Mouse (Mus musculus) embryo, embryonic 9.5 days (tissue): ENCODE data around the gene Fhad1.

Source experiments
- DNase-seq: peaks from one replicate; pipeline ENCODE4 v3.0.0-alpha.2; 2017; ENCODE audit errors: extremely low spot score

The Fhad1 gene

DNA sequence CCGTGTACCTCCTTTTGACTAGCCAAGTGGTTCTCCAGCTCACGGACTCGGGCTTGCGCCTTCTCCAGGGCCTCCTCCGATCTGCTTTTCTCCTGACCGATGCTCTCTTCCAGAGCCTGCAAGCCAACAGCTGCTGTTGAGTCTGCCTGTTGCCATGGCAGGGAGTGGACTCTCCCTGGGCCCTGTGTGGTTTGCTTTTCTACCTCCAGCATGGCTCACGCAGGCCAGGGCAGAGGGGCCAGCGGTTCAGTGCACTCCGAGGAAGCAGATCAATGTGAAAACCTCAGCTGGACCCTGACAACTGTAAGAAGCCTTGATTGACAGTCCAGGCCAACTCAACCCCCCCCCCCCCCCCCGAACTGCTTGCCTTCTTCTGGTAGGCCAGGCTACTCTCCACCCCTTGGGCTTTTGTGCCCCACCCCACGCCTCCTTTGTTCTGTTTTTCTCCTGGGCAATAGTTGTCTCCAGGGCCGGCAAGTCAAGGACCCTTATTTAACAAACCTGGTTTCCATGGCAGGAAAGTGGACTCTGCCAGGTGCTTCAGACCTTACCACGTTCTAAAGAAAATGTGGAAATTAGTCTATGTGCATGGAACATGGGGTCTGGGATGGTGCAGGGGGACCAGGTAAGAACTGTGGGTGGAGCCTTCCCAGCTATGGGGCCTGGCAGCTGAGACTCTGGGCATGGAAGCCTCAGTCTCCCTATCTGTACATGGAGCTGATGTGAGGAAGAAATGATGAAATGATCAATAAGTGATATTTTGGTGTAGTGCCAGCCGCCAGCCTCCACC, 81.9 kb downstream of the Fhad1 start:
- no peak for DNase-seq

DNA sequence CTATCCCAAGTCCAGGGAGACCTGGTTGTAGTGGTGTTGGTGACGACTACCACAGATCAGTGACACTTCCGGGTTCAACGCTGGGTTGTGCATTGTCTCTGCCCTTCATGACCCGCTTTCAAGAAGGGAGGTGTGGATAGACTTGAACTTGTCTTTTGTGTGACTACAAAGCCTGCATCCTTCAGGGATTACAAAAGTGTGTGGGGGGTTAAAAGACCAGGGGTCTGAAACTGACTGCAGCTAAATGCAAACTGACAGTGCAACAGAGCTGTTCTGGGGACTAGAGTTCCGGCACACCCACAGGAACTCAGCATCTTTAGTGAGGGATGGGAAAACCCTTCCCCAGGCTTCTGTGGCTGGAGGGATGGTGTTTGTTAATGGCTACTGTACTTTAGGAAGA, 83.4 kb downstream of the Fhad1 start:
- no peak for DNase-seq

DNA sequence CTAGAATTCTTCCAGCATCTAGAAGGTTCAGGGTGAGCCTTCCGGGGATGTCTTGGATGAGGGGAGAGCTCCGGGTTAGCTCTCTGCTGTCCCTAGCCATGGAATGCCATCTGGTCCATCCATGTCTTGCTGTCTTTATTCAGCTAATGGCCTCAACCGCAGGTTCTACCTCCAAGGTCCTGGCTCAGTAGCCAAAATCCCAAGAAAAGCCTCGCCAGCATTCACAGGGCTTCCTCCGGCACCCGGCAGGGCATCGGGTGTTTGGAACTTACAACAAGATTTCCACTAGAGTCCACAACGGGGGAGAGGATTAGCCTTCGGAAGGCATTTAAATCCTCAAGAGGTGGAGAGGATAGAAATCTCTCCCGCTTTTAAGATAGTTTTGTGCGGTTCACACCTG, 84.9 kb downstream of the Fhad1 start:
- DNase-seq = no peak

DNA sequence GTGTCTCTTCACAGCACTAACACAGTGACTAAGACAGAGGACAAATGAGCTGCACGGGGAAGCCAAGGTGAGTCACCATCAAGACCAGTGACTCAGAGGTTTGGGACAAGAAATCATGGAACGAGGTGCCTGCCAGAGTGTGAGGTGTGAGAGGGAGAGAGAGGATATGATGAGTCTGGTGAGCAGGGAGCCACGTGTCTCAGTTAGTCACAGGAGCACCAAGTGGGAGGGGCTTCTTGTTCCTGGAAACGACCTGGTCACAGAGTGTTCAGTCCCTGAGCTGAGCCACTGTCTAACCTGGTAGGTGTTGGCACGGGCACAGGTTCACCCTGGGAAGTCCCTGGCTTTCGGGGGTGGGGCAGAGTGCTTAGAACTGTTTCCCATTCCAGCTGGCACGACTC, 86.0 kb downstream of the Fhad1 start:
- DNase-seq = no peak

DNA sequence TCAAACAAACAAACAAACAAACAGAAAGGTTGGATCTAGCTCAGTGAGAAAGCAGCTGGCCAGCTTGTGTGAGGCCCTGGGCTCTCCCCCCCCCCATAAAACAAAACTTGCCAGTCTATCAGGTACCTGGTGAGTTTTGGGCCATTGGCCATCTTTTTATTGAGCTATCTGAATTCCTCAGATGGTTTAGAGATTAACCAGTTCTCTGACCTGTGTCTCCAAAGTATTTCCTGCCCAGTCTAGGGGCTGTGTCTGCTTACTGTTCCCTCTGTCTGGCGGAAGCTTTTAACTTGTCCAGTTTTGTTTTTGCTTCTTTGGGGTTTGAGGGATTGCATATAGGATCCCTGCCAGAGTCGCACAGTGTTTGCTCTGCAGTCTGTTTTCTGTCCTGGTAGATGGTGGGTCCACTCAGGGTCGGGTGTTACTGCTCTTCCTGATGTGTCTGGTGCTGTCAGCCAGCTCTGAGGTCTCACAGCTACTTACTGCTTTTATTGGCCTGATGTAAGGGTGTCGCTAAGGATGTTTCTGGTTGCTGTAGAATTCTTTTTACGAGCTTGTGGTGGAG, 89.0 kb downstream of the Fhad1 start:
- DNase-seq = no peak

DNA sequence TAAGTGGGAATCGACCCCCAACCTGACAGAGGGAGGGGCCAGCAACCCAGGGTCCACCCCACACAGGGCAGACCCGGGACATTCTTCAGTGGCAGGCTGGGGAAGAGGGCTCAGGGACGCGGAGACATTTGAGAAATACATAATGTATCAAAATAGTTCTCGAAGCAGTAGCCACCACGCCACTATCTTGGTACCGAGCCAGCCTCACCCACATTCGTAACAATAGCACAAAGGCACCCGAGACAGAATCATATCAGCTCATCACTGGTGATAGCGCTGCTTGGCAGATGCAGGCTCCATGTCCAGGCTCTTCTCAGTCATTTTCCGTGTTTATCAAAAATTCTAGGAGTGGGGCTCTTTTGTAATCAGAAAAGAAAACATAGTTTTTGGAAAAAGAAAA, 90.9 kb downstream of the Fhad1 start:
- DNase-seq = no peak

DNA sequence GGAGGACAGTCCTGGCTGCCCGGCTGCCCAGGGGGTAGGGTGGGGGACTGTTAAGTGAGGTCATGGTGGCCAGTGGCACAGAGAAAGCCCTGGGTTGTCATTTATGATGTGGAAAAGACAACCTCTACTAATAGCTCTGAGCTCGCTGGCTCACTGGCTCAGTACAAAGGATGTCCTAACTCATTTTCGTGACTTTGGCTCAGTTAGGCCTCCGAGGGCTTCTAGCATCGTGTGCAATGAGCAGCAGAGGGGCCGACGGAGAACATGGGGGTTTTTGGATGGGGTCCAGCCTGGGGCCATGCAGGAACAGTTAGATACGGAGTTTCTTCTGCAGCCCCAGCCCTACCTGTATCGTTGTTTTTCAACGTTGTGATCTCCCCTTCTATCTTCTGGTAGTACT, 94.5 kb downstream of the Fhad1 start:
- no peak for DNase-seq

DNA sequence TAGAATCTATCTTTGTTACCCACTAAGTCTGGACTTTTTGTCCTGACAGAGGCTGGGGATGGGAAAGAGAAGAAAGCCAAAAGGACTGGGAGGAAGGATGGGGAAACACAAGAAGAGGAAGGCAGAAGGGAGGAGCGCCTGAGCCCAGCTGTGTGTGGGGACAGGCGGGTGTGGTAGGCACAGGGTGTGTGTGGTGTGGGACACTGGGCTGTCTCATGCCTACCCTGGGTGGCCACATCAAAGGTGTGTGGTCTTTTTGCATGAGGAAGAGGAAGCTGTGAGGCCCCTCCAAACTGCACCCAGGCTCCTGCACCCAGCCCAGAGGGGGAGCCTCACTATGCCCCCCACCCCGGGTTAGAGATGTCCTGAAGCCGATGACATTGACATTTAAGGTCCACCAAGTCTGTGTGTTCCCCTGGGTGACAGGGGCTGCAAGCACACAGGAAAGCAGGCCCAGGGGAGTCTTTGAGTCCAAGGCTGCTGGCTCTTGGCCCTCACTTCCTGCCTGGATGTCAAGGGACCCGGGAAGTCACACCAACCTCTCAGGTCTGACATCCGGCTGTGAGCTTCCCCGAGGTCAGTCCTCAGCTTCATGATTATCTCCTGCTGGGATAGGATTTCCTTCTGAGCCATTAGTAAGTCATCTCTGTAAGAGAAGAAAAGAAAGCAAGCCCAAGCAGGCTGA, 97.0 kb downstream of the Fhad1 start:
- DNase-seq = no peak

DNA sequence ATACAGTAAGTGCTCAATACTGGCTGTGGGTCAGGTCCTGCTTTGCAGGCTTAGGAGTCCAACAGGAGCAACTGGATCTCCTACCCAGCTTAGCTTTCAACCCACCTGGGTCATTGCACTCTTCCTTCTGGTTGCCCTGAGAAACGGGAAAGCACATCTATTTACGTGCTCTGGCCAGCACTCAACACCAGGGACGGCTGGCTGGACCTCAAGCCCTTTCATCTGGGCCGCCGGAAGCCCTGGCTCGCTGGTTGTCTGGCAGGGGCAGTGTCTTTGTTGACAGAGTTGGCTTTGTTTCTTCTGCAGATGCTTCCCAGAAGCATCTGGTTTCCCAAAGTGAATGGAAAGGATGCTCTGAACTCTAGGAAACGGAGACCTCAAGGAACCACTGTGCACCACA, 100.8 kb downstream of the Fhad1 start:
- DNase-seq = peak; percentile 38

DNA sequence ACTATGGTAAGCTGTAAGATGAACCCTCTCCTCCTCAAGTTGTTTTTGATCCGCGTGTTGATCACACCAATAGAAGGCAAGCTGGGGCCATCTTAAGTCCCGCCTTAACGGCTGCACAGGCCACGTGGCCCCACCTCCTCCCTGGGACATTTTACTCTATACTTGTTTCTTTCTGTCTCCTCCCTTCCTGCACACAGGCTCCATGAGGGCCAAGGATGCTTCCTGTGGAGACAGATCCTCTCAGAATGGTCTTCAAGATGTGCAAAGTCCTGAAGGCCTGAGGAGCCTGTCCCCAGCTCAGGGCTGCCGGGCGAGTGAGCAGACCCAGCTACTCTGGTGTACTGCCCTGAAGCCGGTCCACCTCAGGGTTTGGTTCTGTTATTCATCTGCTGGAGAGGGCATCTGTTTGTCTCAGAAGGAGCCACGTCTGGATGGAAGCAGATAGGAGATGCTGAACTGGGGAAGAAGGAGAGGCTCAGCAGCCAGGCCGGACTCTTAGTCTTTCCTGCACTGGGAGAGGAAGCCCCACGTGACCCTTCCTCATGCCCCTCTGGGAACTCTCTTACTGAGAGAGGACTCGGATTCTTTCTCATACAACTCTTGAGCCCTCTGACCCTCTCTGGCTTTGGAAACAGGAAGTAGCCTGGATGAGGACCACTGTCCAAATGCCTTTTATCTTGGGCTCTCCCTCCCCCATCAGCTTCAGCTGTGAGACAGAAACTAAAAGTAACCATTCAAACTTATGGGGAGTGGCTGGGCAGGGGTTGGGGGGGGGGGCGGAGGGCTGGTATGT, 101.5 kb downstream of the Fhad1 start:
- peak; percentile 27 for DNase-seq

DNA sequence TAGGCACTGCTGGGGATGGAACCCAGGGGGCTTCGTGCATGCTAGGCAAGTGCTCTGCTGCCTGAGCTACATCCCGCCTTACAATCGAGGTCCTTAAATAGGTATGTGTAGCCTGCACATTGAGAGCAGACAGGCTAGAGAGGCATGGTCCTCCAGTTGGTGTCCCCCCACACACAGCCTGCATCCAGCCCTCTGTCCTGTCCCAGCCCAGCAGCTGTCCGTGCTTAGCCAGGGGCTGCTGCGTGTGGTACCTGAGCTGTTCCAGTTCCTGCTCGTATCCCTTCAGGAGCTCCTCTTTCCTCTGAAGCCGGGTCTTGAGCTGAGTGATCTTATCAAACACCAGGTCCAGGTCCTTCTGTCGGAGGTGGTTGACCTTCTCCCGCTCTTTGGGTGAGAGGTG, 110.2 kb downstream of the Fhad1 start:
- DNase-seq = no peak

DNA sequence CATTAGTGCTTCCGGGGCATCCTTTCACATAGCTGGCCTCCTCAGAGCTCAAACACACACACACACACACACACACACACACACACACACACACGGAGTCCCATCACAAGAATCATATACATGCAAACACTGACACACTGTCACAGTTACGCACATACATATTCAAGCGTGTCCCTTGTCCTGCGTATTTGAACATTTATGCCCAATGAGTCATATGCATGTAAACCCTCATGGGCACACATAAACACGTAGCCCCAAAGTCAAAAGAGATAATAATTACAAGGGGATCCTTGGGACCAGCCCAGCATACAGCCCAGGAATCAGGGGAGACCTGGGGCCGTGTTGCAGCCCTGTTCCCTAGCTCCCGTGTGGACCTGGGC, 112.4 kb downstream of the Fhad1 start:
- DNase-seq = no peak

DNA sequence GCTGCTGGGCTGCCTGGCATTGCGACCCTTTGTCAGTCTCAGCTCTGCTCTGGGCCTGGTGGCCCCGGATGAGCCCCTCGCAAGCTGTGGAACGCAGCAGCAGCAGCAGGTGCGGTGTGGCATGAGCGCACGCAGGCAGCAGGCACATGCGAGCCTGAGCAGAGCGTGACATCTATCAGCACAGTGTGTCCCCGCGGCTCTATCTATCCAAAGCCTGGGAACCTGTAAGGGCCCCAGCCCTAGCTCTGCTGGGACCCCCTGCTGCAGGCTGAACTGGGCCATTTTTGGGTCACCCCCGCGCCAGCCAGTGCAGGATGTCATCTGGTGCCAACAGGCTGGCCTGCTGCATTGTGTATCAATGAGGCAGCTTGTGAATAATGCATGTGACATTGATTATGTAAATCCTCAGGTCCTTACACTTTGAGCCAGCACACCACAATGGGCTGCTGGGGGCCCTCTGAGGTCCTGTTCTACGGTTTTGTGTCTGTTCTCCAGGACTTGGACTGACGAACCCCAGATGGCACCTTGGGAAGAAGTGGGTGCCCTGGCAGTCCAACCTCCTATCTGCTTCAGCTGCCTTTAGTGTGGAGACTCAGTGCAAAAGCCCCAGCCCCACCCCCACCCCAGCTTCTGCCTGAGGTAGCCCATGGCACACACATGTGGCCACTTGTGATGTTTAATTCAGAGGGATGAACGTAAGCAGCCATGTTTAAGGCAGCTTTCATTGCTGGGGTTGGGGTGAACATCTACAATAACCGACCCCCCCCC, 113.0 kb downstream of the Fhad1 start:
- DNase-seq = no peak

DNA sequence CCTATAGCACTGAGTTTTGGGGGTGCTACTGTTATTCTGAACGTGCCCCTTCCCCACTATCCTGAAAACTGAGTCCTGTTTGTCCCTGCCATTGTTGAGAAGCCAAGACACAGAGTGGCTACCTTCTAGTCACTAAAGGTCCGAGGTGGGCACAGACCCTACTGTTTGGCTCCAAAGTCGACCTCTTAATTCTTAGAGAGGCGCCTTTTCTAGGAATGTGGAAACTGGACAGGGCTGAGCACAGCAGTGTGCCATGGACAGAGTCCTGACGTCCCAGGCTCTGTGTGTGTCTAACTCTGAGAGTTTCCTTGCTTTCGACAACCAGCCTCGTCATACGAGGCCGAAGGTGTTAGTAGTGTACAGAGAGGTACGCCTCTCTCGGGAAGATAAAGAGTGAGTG, 114.5 kb downstream of the Fhad1 start:
- no peak for DNase-seq

DNA sequence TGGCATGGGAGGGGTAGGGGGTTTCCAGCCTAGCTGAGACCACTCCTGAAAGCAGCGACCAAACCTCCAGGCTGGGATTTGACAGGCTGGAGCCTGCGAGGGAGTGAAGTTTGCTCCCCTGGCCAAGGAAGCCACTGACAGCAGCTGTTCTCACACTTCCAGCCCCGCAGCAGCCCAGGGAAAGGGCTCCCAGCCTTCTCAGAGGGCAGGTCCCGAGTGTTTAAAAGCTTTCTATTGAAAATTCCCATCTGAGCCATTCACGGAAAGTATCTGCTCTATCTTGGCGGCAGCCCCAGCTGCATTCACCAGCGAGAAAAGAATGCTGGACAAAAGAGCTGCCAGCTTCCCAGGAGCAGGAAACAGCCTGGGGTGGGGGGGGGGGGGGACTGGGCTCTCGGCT, 114.9 kb downstream of the Fhad1 start:
- DNase-seq = no peak

DNA sequence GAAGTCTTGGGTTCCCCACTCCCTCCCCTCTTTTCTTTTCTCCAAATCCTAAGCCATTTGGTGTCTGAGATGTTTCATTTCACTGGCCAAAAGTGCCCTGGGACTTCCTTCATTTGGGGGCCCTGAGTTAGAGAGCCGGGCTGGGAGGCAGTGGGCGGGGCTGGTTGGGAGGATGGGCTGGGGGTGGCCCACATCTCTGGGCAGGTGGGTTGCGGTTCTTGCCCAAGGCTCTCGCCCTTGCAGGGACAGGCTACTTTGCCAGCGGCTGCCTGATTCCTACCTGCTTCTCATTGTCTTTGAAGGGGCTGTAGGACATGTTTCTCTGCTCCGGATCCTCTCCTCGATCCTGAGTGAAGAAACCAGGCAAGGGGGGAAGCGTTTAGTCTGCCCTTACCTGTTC, 116.0 kb downstream of the Fhad1 start:
- DNase-seq = no peak

DNA sequence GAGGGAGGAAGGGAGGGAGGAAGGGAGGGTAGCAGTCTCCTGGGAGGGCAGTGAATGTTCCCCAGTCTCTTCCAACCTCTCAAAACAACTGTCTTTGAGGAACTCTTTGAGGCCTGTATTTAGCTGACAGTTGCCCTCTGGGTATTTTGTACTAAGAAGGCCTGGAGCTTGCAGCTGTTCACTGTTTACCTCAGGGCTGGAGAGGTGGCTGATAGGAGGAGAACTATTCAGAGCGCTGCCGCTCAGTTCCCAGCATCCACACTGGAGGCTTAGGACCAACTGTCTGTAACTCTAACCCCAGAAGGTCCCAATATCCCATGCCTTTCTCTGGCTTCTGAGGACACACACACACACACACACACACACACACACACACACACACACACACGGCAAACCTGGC, 117.0 kb downstream of the Fhad1 start:
- DNase-seq = no peak

DNA sequence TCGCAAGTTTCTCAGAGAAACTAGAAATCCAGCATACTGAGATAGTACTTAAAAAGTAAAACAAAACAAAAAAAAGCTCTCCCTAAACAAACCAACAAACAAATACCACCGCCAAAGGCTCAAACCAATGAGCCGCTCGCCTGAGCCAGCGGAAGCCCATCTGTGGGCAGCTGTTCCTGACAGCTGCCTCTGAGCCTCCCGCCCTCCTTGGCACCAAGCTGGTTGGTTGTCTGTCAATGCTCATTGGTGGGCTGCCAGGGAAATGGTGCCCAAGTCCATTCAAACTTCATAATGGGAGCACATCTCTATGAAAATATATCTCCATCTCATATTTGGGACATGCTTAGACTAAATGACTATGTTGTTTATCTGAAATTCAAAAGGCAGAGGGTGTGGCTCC, 117.7 kb downstream of the Fhad1 start:
- DNase-seq = no peak

DNA sequence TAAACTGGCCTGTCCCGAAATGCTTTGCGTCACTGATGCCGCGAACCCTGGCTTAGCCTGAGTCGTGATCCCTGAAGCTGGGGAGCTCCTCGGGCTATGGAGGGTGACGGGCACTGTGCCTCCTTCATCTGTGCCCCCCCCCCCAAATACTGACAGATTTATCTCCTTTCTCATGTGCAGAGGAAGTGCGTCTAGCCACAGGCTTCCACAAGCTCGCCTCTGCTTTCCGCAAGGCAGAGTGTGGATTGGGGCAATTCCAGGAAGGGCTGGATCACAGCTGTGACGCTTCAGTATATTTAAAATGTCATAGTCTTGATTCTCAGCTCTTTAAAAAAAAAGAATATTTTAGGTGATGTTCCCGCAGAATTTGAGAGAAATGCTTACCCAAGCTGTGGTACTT, 119.1 kb downstream of the Fhad1 start:
- DNase-seq = no peak

DNA sequence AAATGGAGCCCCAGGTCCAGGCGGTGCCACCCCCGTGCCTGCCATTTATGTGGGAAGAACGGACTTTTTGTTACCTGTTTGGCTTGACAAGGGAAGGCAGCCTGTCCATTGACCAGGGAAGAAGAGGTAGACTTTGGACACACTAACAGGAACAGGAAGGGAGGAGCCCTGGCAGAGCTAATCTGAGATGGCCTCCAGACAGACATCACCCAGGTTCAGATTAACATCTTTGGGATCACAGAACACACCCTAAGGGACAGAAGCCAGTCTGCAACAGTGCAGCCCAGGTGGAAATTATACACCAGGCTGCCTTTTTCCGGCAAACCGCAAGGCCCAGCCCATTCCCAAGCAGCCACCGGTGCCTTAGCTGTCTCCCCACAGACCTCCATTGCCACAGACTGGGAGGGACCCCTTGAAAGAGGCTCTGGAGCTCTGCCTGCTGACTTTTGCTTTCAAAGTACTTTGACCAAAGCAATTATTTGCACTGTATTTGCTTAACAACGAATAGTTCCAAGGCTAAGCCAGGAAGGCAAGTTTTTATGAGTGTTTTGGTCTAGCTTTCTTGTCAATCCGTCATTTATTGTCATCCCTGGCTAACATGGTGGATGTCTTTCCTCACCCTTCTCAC, 121.6 kb downstream of the Fhad1 start:
- DNase-seq = no peak

DNA sequence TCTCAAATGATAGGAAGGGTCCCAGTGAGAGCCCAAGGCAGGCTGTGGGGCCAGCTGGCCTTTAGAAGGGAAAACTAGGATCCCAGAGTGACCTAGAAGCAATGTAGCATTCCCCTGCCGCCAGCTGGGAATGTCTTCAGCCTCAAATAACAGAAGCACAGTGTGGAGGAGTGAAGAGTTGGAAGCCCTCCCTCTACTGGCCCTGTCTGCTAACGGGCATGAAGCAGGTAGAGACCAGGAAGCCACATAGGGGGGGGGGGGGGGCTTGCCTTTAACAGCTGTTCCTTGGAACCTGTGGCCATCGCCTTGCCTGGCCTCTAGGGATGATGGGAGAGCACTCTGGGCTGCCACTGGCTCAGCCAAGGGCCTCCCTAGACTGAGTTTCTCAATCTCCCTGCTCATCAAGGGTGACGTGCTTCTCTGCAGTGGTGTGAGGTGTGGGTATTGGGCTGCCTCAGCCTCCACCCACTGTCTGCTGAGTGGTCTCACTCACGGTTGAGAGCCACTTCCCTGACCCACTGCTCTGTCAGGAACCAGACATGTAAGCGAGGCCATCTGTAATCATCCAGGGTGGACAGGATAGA, 128.4 kb downstream of the Fhad1 start:
- no peak for DNase-seq
